ENCODE assay signal across 8 mouse cellular contexts in genomic region chr1:149856720-149857119, GRCm38 (mm10).
DNase-seq lines count a peak whose midpoint lies in the region; ATAC-seq lines count a peak whose summit lies in the region.

No protein-coding gene starts in this region.

- no peaks in the 10 kb centered on the region for H3K27me3 ChIP-seq in forebrain, embryonic 11.5 days (ENCODE audit: control insufficient read depth, insufficient read depth, low read length)
- no peaks in the 10 kb centered on the region for H3K27me3 ChIP-seq in forebrain, embryonic 13.5 days
- no peaks in the 10 kb centered on the region for H3K27me3 ChIP-seq in embryonic facial prominence, embryonic 14.5 days (replicated peaks; ENCODE audit: control insufficient read depth, insufficient read depth, low read length)
- no peaks in the 10 kb centered on the region for H3K27me3 ChIP-seq in limb, embryonic 10.5 days (ENCODE audit: low read depth, poor library complexity, severe bottlenecking)
- no peaks in the 10 kb centered on the region for H3K27me3 ChIP-seq in neural tube, embryonic 11.5 days (ENCODE audit: control insufficient read depth, insufficient read depth, low read length)

- peak; percentile 62 for DNase-seq in forebrain, embryonic 11.5 days (ENCODE audit: low spot score)
- DNase-seq in adrenal gland, adult (ENCODE audit: inconsistent age in 2 of 2, low spot score in 1 of 2), result peak; percentile 60 to 90
- peak; percentile 47 for DNase-seq in embryonic facial prominence, embryonic 14.5 days (ENCODE audit: low spot score)
- DNase-seq in limb, embryonic 10.5 days (ENCODE audit: low spot score), result peak; percentile 68
- DNase-seq in neural tube, embryonic 11.5 days (ENCODE audit: low spot score), result peak; percentile 39
- peak; percentile 74 for DNase-seq in testis, postnatal 14 days (ENCODE audit: low spot score)

- H3K9ac ChIP-seq in forebrain, embryonic 11.5 days (ENCODE audit: low read length), result no peak overlapping the region
- H3K9ac ChIP-seq in forebrain, embryonic 13.5 days, result no peak overlapping the region
- H3K9ac ChIP-seq in embryonic facial prominence, embryonic 14.5 days (ENCODE audit: low read depth, low read length), result no peak overlapping the region
- H3K9ac ChIP-seq in neural tube, embryonic 11.5 days (ENCODE audit: low read length), result no peak overlapping the region

- no peak; the same call in 1 of the 2 replicates for ATAC-seq in forebrain, embryonic 11.5 days (replicated peaks; ENCODE audit: low FRiP score)
- no peak for ATAC-seq in forebrain, embryonic 13.5 days
- ATAC-seq in embryonic facial prominence, embryonic 14.5 days (ENCODE audit: low read depth), result no peak
- peak; percentile 32 to 73; a peak in 2 of 4 replicates for ATAC-seq in hematopoietic stem cell, adult 5-6 weeks (replicated peaks in 1 of 2; ENCODE audit: insufficient read depth in 1 of 2, low FRiP score in 2 of 2, low TSS enrichment in 1 of 2, low read depth in 1 of 2, poor library complexity in 2 of 2, severe bottlenecking in 2 of 2)
- ATAC-seq in neural tube, embryonic 11.5 days (ENCODE audit: insufficient read depth, low FRiP score, low TSS enrichment), result peak; percentile 74; the same call in 1 of the 2 replicates

- H3K9me3 ChIP-seq in forebrain, embryonic 11.5 days (ENCODE audit: control insufficient read depth, low read length), result no peaks in the 10 kb centered on the region
- H3K9me3 ChIP-seq in forebrain, embryonic 13.5 days (replicated peaks), result no peaks in the 10 kb centered on the region
- H3K9me3 ChIP-seq in embryonic facial prominence, embryonic 14.5 days (ENCODE audit: control insufficient read depth, low read length), result no peaks in the 10 kb centered on the region
- H3K9me3 ChIP-seq in limb, embryonic 10.5 days (replicated peaks), result no peaks in the 10 kb centered on the region
- H3K9me3 ChIP-seq in neural tube, embryonic 11.5 days (ENCODE audit: control insufficient read depth, low read length), result no peaks in the 10 kb centered on the region

- no peak overlapping the region for H3K4me2 ChIP-seq in forebrain, embryonic 11.5 days (ENCODE audit: low read depth, low read length, severe bottlenecking)
- H3K4me2 ChIP-seq in forebrain, embryonic 13.5 days, result no peak overlapping the region
- H3K4me2 ChIP-seq in embryonic facial prominence, embryonic 14.5 days (ENCODE audit: low read depth, low read length), result no peak overlapping the region
- no peak overlapping the region for H3K4me2 ChIP-seq in neural tube, embryonic 11.5 days (ENCODE audit: low read depth)

- no peak overlapping the region for H3K4me3 ChIP-seq in forebrain, embryonic 11.5 days (ENCODE audit: low read depth, low read length)
- no peak overlapping the region for H3K4me3 ChIP-seq in forebrain, embryonic 13.5 days
- H3K4me3 ChIP-seq in embryonic facial prominence, embryonic 14.5 days (ENCODE audit: low read depth, low read length), result no peak overlapping the region
- no peak overlapping the region for H3K4me3 ChIP-seq in limb, embryonic 10.5 days
- no peak overlapping the region for H3K4me3 ChIP-seq in neural tube, embryonic 11.5 days (ENCODE audit: low read depth, low read length)

- WGBS in forebrain, embryonic 11.5 days, result 23% methylated on average over 9 of the region's 9 CpGs
- WGBS in forebrain, embryonic 13.5 days, result 31% methylated on average over 9 of the region's 9 CpGs
- 23% methylated on average over 9 of the region's 9 CpGs for WGBS in embryonic facial prominence, embryonic 14.5 days
- WGBS in limb, embryonic 10.5 days, result 28% methylated on average over 9 of the region's 9 CpGs
- 22% methylated on average over 9 of the region's 9 CpGs for WGBS in neural tube, embryonic 11.5 days

- H3K4me1 ChIP-seq in forebrain, embryonic 11.5 days (replicated peaks; ENCODE audit: control insufficient read depth, insufficient read depth, low read length), result no peaks in the 10 kb centered on the region
- H3K4me1 ChIP-seq in forebrain, embryonic 13.5 days, result no peaks in the 10 kb centered on the region
- no peaks in the 10 kb centered on the region for H3K4me1 ChIP-seq in embryonic facial prominence, embryonic 14.5 days (ENCODE audit: control insufficient read depth, insufficient read depth, low read length)
- H3K4me1 ChIP-seq in limb, embryonic 10.5 days, result no peaks in the 10 kb centered on the region
- H3K4me1 ChIP-seq in neural tube, embryonic 11.5 days (ENCODE audit: control insufficient read depth, insufficient read depth, low read length), result no peaks in the 10 kb centered on the region

- no peaks in the 10 kb centered on the region for H3K36me3 ChIP-seq in forebrain, embryonic 11.5 days (ENCODE audit: control insufficient read depth, insufficient read depth, low read length)
- no peaks in the 10 kb centered on the region for H3K36me3 ChIP-seq in forebrain, embryonic 13.5 days (ENCODE audit: poor library complexity, severe bottlenecking)
- H3K36me3 ChIP-seq in embryonic facial prominence, embryonic 14.5 days (ENCODE audit: control insufficient read depth, insufficient read depth, low read length), result no peaks in the 10 kb centered on the region
- no peaks in the 10 kb centered on the region for H3K36me3 ChIP-seq in limb, embryonic 10.5 days
- no peaks in the 10 kb centered on the region for H3K36me3 ChIP-seq in neural tube, embryonic 11.5 days (ENCODE audit: control insufficient read depth, insufficient read depth, low read length)

- H3K27ac ChIP-seq in forebrain, embryonic 11.5 days (ENCODE audit: low read depth, low read length), result no peak overlapping the region
- H3K27ac ChIP-seq in forebrain, embryonic 13.5 days, result no peak overlapping the region
- H3K27ac ChIP-seq in embryonic facial prominence, embryonic 14.5 days (replicated peaks; ENCODE audit: low read depth, low read length), result no peak overlapping the region
- H3K27ac ChIP-seq in limb, embryonic 10.5 days, result no peak overlapping the region
- no peak overlapping the region for H3K27ac ChIP-seq in neural tube, embryonic 11.5 days (ENCODE audit: low read depth, low read length)

Comparison
In these comparisons a context has a peak if more than half of its experiments do, and no peak if none do; other contexts are left out.
1. ATAC-seq: peak in hematopoietic stem cell, adult 5-6 weeks (2 of 2) and neural tube, embryonic 11.5 days (single experiment); none in forebrain, embryonic 11.5 days (single experiment), forebrain, embryonic 13.5 days (single experiment) and embryonic facial prominence, embryonic 14.5 days (single experiment).
2. Peak in every context shown above with its lines, with median percentiles within 50 percentile points of each other: DNase-seq.